Comparison of ENCODE assay signal across 28 mouse cellular contexts in genomic region chr6:146665408-146665807, GRCm38 (mm10). TPM values are rescaled to one million over a fixed set of nuclear protein-coding genes. Genes with fewer than 3 reads are reported as not detected.
A peak's percentile ranks its signal among the peaks of the same experiment; 100 is the strongest.
DNase-seq lines count a peak whose midpoint lies in the region; ATAC-seq and TF ChIP-seq lines count a peak whose summit lies in the region.
"Had no signal": no experiment of that assay in that cellular context is flagged by ENCODE, and none has a peak within 500 bp of the region (broad histone marks: within the 10 kb centered on the region; RNA-seq: fewer than 3 reads in every experiment).

No protein-coding gene starts in this region.

- no peak for TF ChIP-seq CTCF in liver, adult 2 months (IDR thresholded peaks at IDR 0.05; ENCODE audit: low read depth, low read length)
- no peak for TF ChIP-seq CTCF in thymus, adult 2 months (IDR thresholded peaks at IDR 0.05; ENCODE audit: borderline replicate concordance, control insufficient read depth, extremely low read depth, insufficient read depth, low read length, poor library complexity)
- TF ChIP-seq CTCF in intestine, postnatal 0 days (IDR thresholded peaks at IDR 0.05; ENCODE audit: low read depth): no peak

- 59% methylated on average over 2 of the region's 2 CpGs for WGBS in liver, adult 2 months
- WGBS in thymus, adult 2 months: 60% methylated on average over 2 of the region's 2 CpGs
- WGBS in intestine, postnatal 0 days: 57% methylated on average over 2 of the region's 2 CpGs

- no peak overlapping the region for H3K27ac ChIP-seq in liver, adult 2 months (replicated peaks; ENCODE audit: insufficient read depth, low read depth, low read length)
- no peak overlapping the region for H3K27ac ChIP-seq in thymus, adult 2 months (ENCODE audit: control insufficient read depth, insufficient read depth, low read length)
- no peak overlapping the region for H3K27ac ChIP-seq in intestine, postnatal 0 days (ENCODE audit: low read depth, low read length)
- H3K27ac ChIP-seq: forebrain, embryonic 12.5 days; hindbrain, embryonic 13.5 days; kidney, embryonic 15.5 days; left cerebral cortex, adult 2 months; limb, embryonic 12.5 days; neural tube, embryonic 15.5 days had no signal

- no peaks in the 10 kb centered on the region for H3K79me2 ChIP-seq in liver, adult 2 months (ENCODE audit: control insufficient read depth, insufficient read depth, low read length)

- peak; percentile 47; the same call in 1 of the 2 replicates for ATAC-seq in intestine, postnatal 0 days
- ATAC-seq in activated CD4-positive, CD25-positive, alpha-beta regulatory T cell, adult 4 months: no peak
- ATAC-seq: Patski had no signal

- no peak overlapping the region for H3K4me2 ChIP-seq in intestine, postnatal 0 days (replicated peaks; ENCODE audit: low read depth)
- H3K4me2 ChIP-seq: forebrain, embryonic 12.5 days; heart, embryonic 12.5 days; hindbrain, embryonic 13.5 days; kidney, embryonic 15.5 days; limb, embryonic 12.5 days; neural tube, embryonic 15.5 days had no signal

- H3K9ac ChIP-seq in liver, adult 2 months (ENCODE audit: low read depth, low read length): no peak overlapping the region
- no peak overlapping the region for H3K9ac ChIP-seq in intestine, postnatal 0 days (ENCODE audit: low read depth, low read length)
- H3K9ac ChIP-seq: forebrain, embryonic 12.5 days; heart, embryonic 12.5 days; hindbrain, embryonic 13.5 days; kidney, embryonic 15.5 days; limb, embryonic 12.5 days; neural tube, embryonic 15.5 days had no signal

- H3K4me1 ChIP-seq in liver, adult 2 months (ENCODE audit: control insufficient read depth, insufficient read depth, low read length): peaks cover 5% of the 10 kb centered on the region
- peaks cover 3% of the 10 kb centered on the region; the same call in 1 of the 2 replicates for H3K4me1 ChIP-seq in thymus, adult 2 months (replicated peaks; ENCODE audit: control insufficient read depth, insufficient read depth, low read length)
- 0 out of 2 replicates have a peak, but pooled peaks cover 4% of the 10 kb centered on the region for H3K4me1 ChIP-seq in intestine, postnatal 0 days (replicated peaks; ENCODE audit: control insufficient read depth, insufficient read depth, low read length)
- H3K4me1 ChIP-seq: forebrain, embryonic 12.5 days; kidney, embryonic 15.5 days; limb, embryonic 12.5 days; neural tube, embryonic 15.5 days had no signal

- H3K4me3 ChIP-seq in liver, adult 2 months (ENCODE audit: insufficient read depth, low read depth, low read length): no peak overlapping the region
- no peak overlapping the region for H3K4me3 ChIP-seq in thymus, adult 2 months (ENCODE audit: control insufficient read depth, insufficient read depth, low read length)
- no peak overlapping the region for H3K4me3 ChIP-seq in intestine, postnatal 0 days (ENCODE audit: low read depth, low read length)
- H3K4me3 ChIP-seq: forebrain, embryonic 12.5 days; heart, embryonic 12.5 days; hindbrain, embryonic 13.5 days; kidney, embryonic 15.5 days; left cerebral cortex, adult 2 months; limb, embryonic 12.5 days; neural tube, embryonic 15.5 days had no signal

- H3K27me3 ChIP-seq in liver, adult 2 months (ENCODE audit: control insufficient read depth, insufficient read depth, low read length): no peaks in the 10 kb centered on the region
- H3K27me3 ChIP-seq in thymus, adult 2 months (ENCODE audit: control insufficient read depth, insufficient read depth, low read length): no peaks in the 10 kb centered on the region
- no peaks in the 10 kb centered on the region for H3K27me3 ChIP-seq in intestine, postnatal 0 days (replicated peaks; ENCODE audit: control insufficient read depth, insufficient read depth, low read length)
- H3K27me3 ChIP-seq: forebrain, embryonic 12.5 days; heart, embryonic 12.5 days; hindbrain, embryonic 13.5 days; kidney, embryonic 15.5 days; limb, embryonic 12.5 days; neural tube, embryonic 15.5 days; Patski had no signal

- no peaks in the 10 kb centered on the region for H3K36me3 ChIP-seq in liver, adult 2 months (ENCODE audit: control insufficient read depth, insufficient read depth, low read length)
- no peaks in the 10 kb centered on the region for H3K36me3 ChIP-seq in thymus, adult 2 months (ENCODE audit: control insufficient read depth, insufficient read depth, low read length)
- no peaks in the 10 kb centered on the region for H3K36me3 ChIP-seq in intestine, postnatal 0 days (ENCODE audit: control insufficient read depth, insufficient read depth)
- H3K36me3 ChIP-seq: forebrain, embryonic 12.5 days; heart, embryonic 12.5 days; hindbrain, embryonic 13.5 days; kidney, embryonic 15.5 days; limb, embryonic 12.5 days; neural tube, embryonic 15.5 days had no signal

- TF ChIP-seq POLR2A in liver, adult 2 months (IDR thresholded peaks at IDR 0.05; ENCODE audit: extremely low read depth, insufficient read depth, low read length): no peak
- TF ChIP-seq POLR2A in thymus, adult 2 months (IDR thresholded peaks at IDR 0.05; ENCODE audit: control insufficient read depth, extremely low read depth, insufficient read depth, low read length, poor library complexity): no peak

- DNase-seq in liver, adult 2 months (ENCODE audit: extremely low read depth, low read depth, low spot score): peak; percentile 35
- no peak for DNase-seq in liver
- DNase-seq in thymus, postnatal 4 days: peak; percentile 0
- no peak for DNase-seq in thymus, adult 2 months
- DNase-seq in layer of hippocampus, postnatal 25 days (ENCODE audit: extremely low spot score in 1 of 2, low spot score in 1 of 2): no peak
- DNase-seq: adrenal gland, postnatal 25 days; cerebellum, adult 18-20 months; cerebellum, postnatal 10 days; gastrocnemius, postnatal 25 days; heart, adult 18-20 months; heart, postnatal 4 days; kidney, adult 18-20 months; kidney, postnatal 25 days; lung, adult 18-20 months; lung, postnatal 10 days; midbrain, embryonic 14.5 days; right cerebral cortex, postnatal 25 days; thymus, postnatal 14 days had no signal

- no peaks in the 10 kb centered on the region for H3K9me3 ChIP-seq in intestine, postnatal 0 days (ENCODE audit: control insufficient read depth)
- H3K9me3 ChIP-seq: kidney, embryonic 15.5 days; neural tube, embryonic 15.5 days had no signal

RNA-seq across cellular contexts. Expression of gene Tm7sf3, which starts 22.8 kb away (rescaled TPM):
- total RNA-seq in liver, adult 2 months (2014; rRNA removed): 48.5 and 54.2 TPM in 2 replicates
- 21.8 and 26.2 TPM in 2 replicates for polyA plus RNA-seq in liver, adult 2 months (2012; rRNA removed)
- polyA plus RNA-seq in thymus, adult 2 months (2012; rRNA removed): 8.4 and 9.6 TPM in 2 replicates
- polyA plus RNA-seq in intestine, postnatal 0 days (2015; fragmentation: Nextera tagmentation; extraction: Ambion mirVana): 58.7 and 61.9 TPM in 2 replicates
- polyA plus RNA-seq in activated CD4-positive, CD25-positive, alpha-beta regulatory T cell, adult 4 months (2017; shearing (Covaris generic)): 1 to 10 TPM; 2.5 to 4.7 TPM
- total RNA-seq in layer of hippocampus, postnatal 25 days (2021): 10 to 100 TPM; 42.0 to 44.2 TPM

RNA-seq across cellular contexts. Expression of gene Med21, which starts 23.1 kb away (rescaled TPM):
- 42.9 and 56.4 TPM in 2 replicates for total RNA-seq in liver, adult 2 months (2014; rRNA removed)
- 20.9 and 35.0 TPM in 2 replicates for polyA plus RNA-seq in liver, adult 2 months (2012; rRNA removed)
- polyA plus RNA-seq in thymus, adult 2 months (2012; rRNA removed): 35.4 and 38.8 TPM in 2 replicates
- 87.5 and 87.6 TPM in 2 replicates for polyA plus RNA-seq in intestine, postnatal 0 days (2015; fragmentation: Nextera tagmentation; extraction: Ambion mirVana)
- polyA plus RNA-seq in activated CD4-positive, CD25-positive, alpha-beta regulatory T cell, adult 4 months (2017; shearing (Covaris generic)): 10 to 100 TPM; 66.6 to 70.2 TPM
- 10 to 100 TPM; 38.6 to 47.1 TPM for total RNA-seq in layer of hippocampus, postnatal 25 days (2021)

RNA-seq across cellular contexts. Expression of gene Stk38l, which starts 59.4 kb away (rescaled TPM):
- 8.3 and 10.4 TPM in 2 replicates for total RNA-seq in liver, adult 2 months (2014; rRNA removed)
- 2.4 and 3.5 TPM in 2 replicates for polyA plus RNA-seq in liver, adult 2 months (2012; rRNA removed)
- 3.5 and 3.8 TPM in 2 replicates for polyA plus RNA-seq in thymus, adult 2 months (2012; rRNA removed)
- polyA plus RNA-seq in intestine, postnatal 0 days (2015; fragmentation: Nextera tagmentation; extraction: Ambion mirVana): 11.6 and 13.4 TPM in 2 replicates
- polyA plus RNA-seq in activated CD4-positive, CD25-positive, alpha-beta regulatory T cell, adult 4 months (2017; shearing (Covaris generic)): 10 to 100 TPM; 17.6 to 23.5 TPM
- total RNA-seq in layer of hippocampus, postnatal 25 days (2021): 10 to 100 TPM; 21.4 to 22.2 TPM

Comparison
In these comparisons a context has a peak if more than half of its experiments do, and no peak if none do; other contexts are left out.
1. DNase-seq: peak in liver, adult 2 months (single experiment) and thymus, postnatal 4 days (single experiment); none in liver (single experiment), thymus, adult 2 months (single experiment) and layer of hippocampus, postnatal 25 days (0 of 2).